Mouse (Mus musculus): ENCODE results near the gene Olfr1451. TPM values are rescaled to one million over a fixed set of nuclear protein-coding genes. Genes with fewer than 3 reads are reported as not detected.
"Not testable (repeated sequence)": the region's sequence is repeated elsewhere in the genome, so short reads cannot be mapped to it uniquely, and the experiment has no call there.

Gene Olfr1451
- total RNA-seq (2018; cell fraction: chromatin; rRNA removed) = not detected
- total RNA-seq (2018; cell fraction: cytosol; rRNA removed) = not detected
- not detected for total RNA-seq (2018; cell fraction: nucleus; rRNA removed)
- not detected in 3 replicates for polyA plus RNA-seq (2018)

DNA sequence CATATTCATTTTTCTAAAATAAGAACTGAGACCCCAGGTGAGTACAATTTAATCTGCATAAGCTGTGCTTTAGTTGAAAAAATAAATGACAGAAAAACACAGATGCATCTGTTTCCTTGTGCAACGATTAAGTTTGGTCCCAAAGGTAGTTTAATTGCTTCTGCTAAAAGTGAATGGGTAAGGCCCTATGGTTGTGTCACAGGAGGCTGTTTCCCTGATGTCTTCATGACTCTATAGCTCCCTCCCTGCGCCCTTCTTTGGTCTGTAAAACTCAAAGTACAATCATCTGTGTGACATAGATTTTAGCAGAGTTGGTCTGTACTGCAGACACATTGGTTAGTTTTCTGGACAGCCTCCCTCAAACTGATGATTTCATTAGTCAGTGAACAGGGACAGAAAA, at the start of gene Olfr1451:
Gene Olfr1451, plus strand, starts transcription at position 301 of the 400 bp plus-strand sequence.
- Histone ChIP-seq H3K27ac (no peak within 1 kb of the TSS), H3K4me3 (ENCODE audit: inconsistent target) (no peak within 1 kb of the TSS), H3K79me2 (ENCODE audit: inconsistent target) (no peaks in the 10 kb centered on the region), H3K36me3 (ENCODE audit: inconsistent target) (no peaks in the 10 kb centered on the region)
- WGBS (ENCODE audit: missing documents) = 76% methylated on average over 2 of the region's 2 CpGs

GRCm38 (mm10) chr19:12949958-12950357, 44.9 kb upstream of the Olfr1451 start, which contains the start of gene Olfr1450:
Gene Olfr1450, plus strand, starts transcription at chr19:12950258.
- H3K27ac ChIP-seq = no peak within 1 kb of the TSS
- no peaks in the 10 kb centered on the region for H3K79me2 ChIP-seq (ENCODE audit: inconsistent target)
- WGBS (ENCODE audit: missing documents) = 70% methylated on average over 1 of the region's 1 CpGs
- H3K4me3 ChIP-seq (ENCODE audit: inconsistent target) = no peak within 1 kb of the TSS
- H3K36me3 ChIP-seq (ENCODE audit: inconsistent target) = no peaks in the 10 kb centered on the region

- not testable (repeated sequence) for H3K79me2 ChIP-seq (ENCODE audit: inconsistent target); H3K4me3 ChIP-seq (ENCODE audit: inconsistent target); H3K27ac ChIP-seq; H3K36me3 ChIP-seq (ENCODE audit: inconsistent target)
- WGBS (ENCODE audit: missing documents) = 88% methylated on average over 5 of the region's 5 CpGs
These were observed 24.7 kb upstream of the Olfr1451 start for GRCm38 (mm10) chr19:12970082-12970481.

DNA sequence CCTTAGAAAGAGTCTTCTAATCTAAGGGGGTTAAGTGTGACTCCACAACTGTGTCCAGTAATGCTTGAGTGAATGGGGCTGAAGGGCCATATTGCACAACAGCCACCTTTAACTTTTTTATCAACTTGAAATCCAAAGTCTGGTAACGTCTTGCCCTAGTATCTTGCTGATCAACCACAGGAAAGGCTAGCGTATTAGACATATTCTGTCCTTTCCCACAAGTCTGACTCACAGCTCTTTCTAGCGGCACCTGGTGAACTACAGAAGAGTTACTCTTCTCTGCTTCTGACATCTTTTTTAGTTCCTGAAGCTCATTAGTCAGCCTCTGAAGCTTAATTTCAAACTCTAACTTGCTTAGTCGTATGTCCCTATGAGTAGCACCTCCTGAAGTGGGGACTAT, 2.5 kb upstream of the Olfr1451 start:
- H3K27ac ChIP-seq; H3K36me3 ChIP-seq (ENCODE audit: inconsistent target); H3K79me2 ChIP-seq (ENCODE audit: inconsistent target); H3K4me3 ChIP-seq (ENCODE audit: inconsistent target): not testable (repeated sequence)
- WGBS (ENCODE audit: missing documents) = 93% methylated on average over 4 of the region's 4 CpGs

DNA sequence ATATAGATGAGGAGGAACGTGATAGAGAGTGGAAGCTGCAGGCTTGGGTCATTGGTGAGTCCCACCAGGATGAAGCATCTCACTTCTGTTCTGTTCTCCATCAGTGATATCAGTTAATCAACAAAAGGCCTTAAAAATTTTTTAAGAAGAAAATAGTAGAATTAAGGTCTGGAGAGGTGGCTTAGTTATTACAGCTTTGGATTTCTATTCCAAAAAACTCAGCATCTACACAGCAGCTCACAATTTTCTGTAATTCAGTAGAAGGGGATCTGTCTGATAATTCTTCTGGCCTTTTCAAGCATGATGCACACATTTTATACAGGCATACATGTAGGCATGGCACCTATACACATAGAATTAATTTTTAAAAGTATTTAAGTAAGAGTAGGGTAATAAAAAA, 33.4 kb downstream of the Olfr1451 start, which contains the start of gene Olfr1453:
Gene Olfr1453, minus strand, starts transcription at position 101 of the 400 bp plus-strand sequence.
- Histone ChIP-seq H3K79me2 (ENCODE audit: inconsistent target) (no peaks in the 10 kb centered on the region), H3K27ac (no peak within 1 kb of the TSS), H3K4me3 (ENCODE audit: inconsistent target) (no peak within 1 kb of the TSS), H3K36me3 (ENCODE audit: inconsistent target) (no peaks in the 10 kb centered on the region)
- WGBS (ENCODE audit: missing documents) = 56% methylated on average over 1 of the region's 1 CpGs

Other genes starting within 250 kb of the Olfr1451 start
- 0.42 to 0.85 TPM (median 0.52 TPM) in 3 replicates for gene Cntf, start 229.4 kb upstream of the Olfr1451 start, polyA plus RNA-seq (2018)
- gene Zfp91, start 198.9 kb upstream of the Olfr1451 start, polyA plus RNA-seq (2018) = 50.8 to 76.2 TPM (median 59.4 TPM) in 3 replicates
- 84.8 to 185 TPM (median 109 TPM) in 3 replicates for gene Lpxn, start 198.8 kb upstream of the Olfr1451 start, polyA plus RNA-seq (2018)
- not detected in 3 replicates for gene Gm5244, start 148.3 kb upstream of the Olfr1451 start, polyA plus RNA-seq (2018)
- 0.14 to 0.44 TPM (median 0.25 TPM) in 3 replicates for gene Olfr1444, start 137.7 kb upstream of the Olfr1451 start, polyA plus RNA-seq (2018)
- not detected in 3 replicates for gene Olfr1445, start 111.2 kb upstream of the Olfr1451 start, polyA plus RNA-seq (2018)
- gene Olfr1446, start 101.5 kb upstream of the Olfr1451 start, polyA plus RNA-seq (2018) = not detected in 3 replicates
- not detected in 3 replicates for gene Olfr1447, start 91.3 kb upstream of the Olfr1451 start, polyA plus RNA-seq (2018)
- gene Olfr1448, start 70.6 kb upstream of the Olfr1451 start, polyA plus RNA-seq (2018) = not detected in 3 replicates
- gene Olfr1449, start 64.2 kb upstream of the Olfr1451 start, polyA plus RNA-seq (2018) = not detected in 3 replicates
- not detected in 3 replicates for gene Olfr1450, start 44.8 kb upstream of the Olfr1451 start, polyA plus RNA-seq (2018)
- gene Olfr1453, start 33.3 kb downstream of the Olfr1451 start, polyA plus RNA-seq (2018) = not detected in 3 replicates
- gene Olfr1454, start 65.6 kb downstream of the Olfr1451 start, polyA plus RNA-seq (2018) = not detected in 3 replicates
- not detected in 3 replicates for gene Olfr1457, start 102.9 kb downstream of the Olfr1451 start, polyA plus RNA-seq (2018)
- not detected in 3 replicates for gene Olfr1458, start 111.8 kb downstream of the Olfr1451 start, polyA plus RNA-seq (2018)
- gene Olfr1459, start 154.5 kb downstream of the Olfr1451 start, polyA plus RNA-seq (2018) = not detected in 3 replicates
- not detected in 3 replicates for gene Olfr1461, start 168.0 kb downstream of the Olfr1451 start, polyA plus RNA-seq (2018)
- gene Olfr1462, start 190.7 kb downstream of the Olfr1451 start, polyA plus RNA-seq (2018) = not detected in 3 replicates
- not detected in 3 replicates for gene Olfr1463, start 236.3 kb downstream of the Olfr1451 start, polyA plus RNA-seq (2018)